Comparison of ENCODE assay signal across 26 mouse cellular contexts in the genomic region with DNA sequence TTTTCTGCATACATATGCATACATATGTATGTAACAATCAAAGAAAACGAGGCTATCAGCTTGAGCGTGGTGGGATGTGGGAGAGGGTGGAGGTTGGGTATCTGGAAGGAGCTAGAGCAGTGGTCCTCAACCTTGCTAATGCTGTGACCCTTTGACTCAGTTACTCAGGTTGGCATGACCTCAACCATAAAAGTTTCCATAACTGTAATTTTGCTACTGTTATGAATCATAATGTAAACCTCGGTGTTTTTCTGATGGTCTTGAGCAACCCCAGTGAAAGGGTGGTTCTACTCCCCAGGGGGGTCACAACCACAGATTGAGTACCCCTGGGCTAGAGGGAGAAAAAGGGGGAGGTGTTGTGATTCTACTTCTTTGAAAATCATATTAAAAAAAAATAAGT.
"Had no signal": no experiment of that assay in that cellular context is flagged by ENCODE, and none has a peak within 500 bp of the region (broad histone marks: within the 10 kb centered on the region; RNA-seq: fewer than 3 reads in every experiment).

No protein-coding gene starts in this region.

- H3K4me2 ChIP-seq: limb, embryonic 12.5 days; limb, embryonic 13.5 days; limb, embryonic 15.5 days; liver, embryonic 11.5 days; liver, embryonic 12.5 days; liver, embryonic 13.5 days; liver, embryonic 15.5 days; lung, embryonic 14.5 days; lung, embryonic 15.5 days; midbrain, embryonic 11.5 days; midbrain, embryonic 12.5 days; midbrain, embryonic 13.5 days; midbrain, embryonic 15.5 days had no signal

- H3K36me3 ChIP-seq: limb, embryonic 10.5 days; limb, embryonic 12.5 days; limb, embryonic 13.5 days; limb, embryonic 15.5 days; liver, embryonic 12.5 days; liver, embryonic 13.5 days; liver, embryonic 15.5 days; lung, embryonic 15.5 days; midbrain, embryonic 10.5 days; midbrain, embryonic 12.5 days; midbrain, embryonic 13.5 days; midbrain, embryonic 15.5 days had no signal

- H3K4me3 ChIP-seq: limb, embryonic 10.5 days; limb, embryonic 12.5 days; limb, embryonic 13.5 days; limb, embryonic 15.5 days; liver, embryonic 12.5 days; liver, embryonic 13.5 days; liver, embryonic 15.5 days; lung, embryonic 15.5 days; megakaryocyte, embryonic 14.5 days; midbrain, embryonic 10.5 days; midbrain, embryonic 12.5 days; midbrain, embryonic 13.5 days; midbrain, embryonic 15.5 days; myocyte had no signal

- H3K27me3 ChIP-seq: limb, embryonic 12.5 days; limb, embryonic 13.5 days; limb, embryonic 15.5 days; liver, embryonic 12.5 days; liver, embryonic 13.5 days; liver, embryonic 15.5 days; lung, embryonic 15.5 days; midbrain, embryonic 12.5 days; midbrain, embryonic 13.5 days; midbrain, embryonic 15.5 days had no signal

- DNase-seq: left cerebral cortex, postnatal 4 days; liver; liver, embryonic 13.5 days; liver, postnatal 0 days; lung, adult 2 months; lung, embryonic 14.5 days; lung, postnatal 14 days; lung, postnatal 4 days; midbrain, embryonic 14.5 days had no signal

- H3K4me1 ChIP-seq: liver, embryonic 12.5 days; liver, embryonic 13.5 days; liver, embryonic 15.5 days; lung, embryonic 15.5 days; midbrain, embryonic 10.5 days; midbrain, embryonic 12.5 days; midbrain, embryonic 13.5 days; midbrain, embryonic 15.5 days had no signal

- H3K27ac ChIP-seq: limb, embryonic 10.5 days; limb, embryonic 12.5 days; limb, embryonic 13.5 days; limb, embryonic 15.5 days; liver, embryonic 12.5 days; liver, embryonic 13.5 days; liver, embryonic 14.5 days; liver, embryonic 15.5 days; lung, embryonic 15.5 days; macrophage; midbrain, embryonic 10.5 days; midbrain, embryonic 12.5 days; midbrain, embryonic 13.5 days; midbrain, embryonic 15.5 days had no signal

- H3K9ac ChIP-seq: limb, embryonic 12.5 days; limb, embryonic 13.5 days; limb, embryonic 15.5 days; liver, embryonic 12.5 days; liver, embryonic 13.5 days; liver, embryonic 14.5 days; liver, embryonic 15.5 days; liver, postnatal 0 days; lung, embryonic 14.5 days; lung, embryonic 15.5 days; midbrain, embryonic 12.5 days; midbrain, embryonic 13.5 days; midbrain, embryonic 15.5 days had no signal

- H3K9me3 ChIP-seq: limb, embryonic 10.5 days; limb, embryonic 12.5 days; limb, embryonic 13.5 days; limb, embryonic 15.5 days; liver, embryonic 12.5 days; liver, embryonic 13.5 days; liver, embryonic 15.5 days; lung, embryonic 15.5 days; megakaryocyte, embryonic 14.5 days; midbrain, embryonic 10.5 days; midbrain, embryonic 12.5 days; midbrain, embryonic 13.5 days; midbrain, embryonic 15.5 days had no signal
